Mouse (Mus musculus) heart, adult 2 months (tissue): Measurements from ENCODE around the gene Rasgef1b.

ENCODE experiments used
- CTCF ChIP-seq: fragments of 200-600 bp; IDR thresholded peaks from 2 replicates; pipeline ENCODE4 v1.8.1; 2022; ENCODE audit warnings: antibody characterized with exemption, mild to moderate bottlenecking, moderate library complexity
- EP300 ChIP-seq: fragments of 200-500 bp; IDR thresholded peaks from 2 replicates; pipeline ENCODE4 v1.6.1; 2011; ENCODE audit warnings: low read depth, low read length, control low read depth; ENCODE audit not compliant: insufficient read depth
- POLR2A ChIP-seq: fragments of 200-500 bp; IDR thresholded peaks from 2 replicates; pipeline ENCODE4 v1.6.1; 2011; ENCODE audit warnings: mild to moderate bottlenecking, low read depth, low read length, control low read depth; ENCODE audit not compliant: insufficient read depth

DNA sequence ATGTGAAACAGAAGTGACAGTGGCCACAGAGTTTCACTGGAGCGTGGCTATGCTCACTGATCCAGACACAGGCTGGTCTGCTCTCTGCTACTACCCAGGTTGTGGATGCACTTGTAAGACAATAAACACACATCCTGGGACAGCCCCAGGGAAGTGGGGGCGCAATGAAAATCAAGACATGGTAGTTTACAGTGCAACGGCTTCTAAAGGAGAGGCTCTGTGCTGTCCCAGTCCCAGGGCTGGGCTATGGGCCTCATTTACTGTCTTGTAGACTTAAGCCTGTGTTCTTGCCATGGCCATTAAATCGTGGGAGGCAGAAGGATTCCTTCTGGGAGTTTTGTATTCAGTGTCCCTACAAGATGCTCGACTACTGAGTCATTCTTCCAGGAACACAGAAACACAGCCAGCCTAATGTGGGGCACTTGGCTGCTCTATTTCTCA is 504.3 kb downstream of the Rasgef1b start:
- no peak for TF ChIP-seq CTCF
- no peak for TF ChIP-seq POLR2A
- TF ChIP-seq EP300: no peak
